Mouse (Mus musculus): Measurements from ENCODE around the gene Prrc2a. TPM values are rescaled to one million over a fixed set of nuclear protein-coding genes. Genes with fewer than 3 reads are reported as not detected.
"Not testable (repeated sequence)": the region's sequence is repeated elsewhere in the genome, so short reads cannot be mapped to it uniquely, and the experiment has no call there.

The Prrc2a gene
- polyA plus RNA-seq, 1 experiment from 2014 or later: 181 TPM

DNA sequence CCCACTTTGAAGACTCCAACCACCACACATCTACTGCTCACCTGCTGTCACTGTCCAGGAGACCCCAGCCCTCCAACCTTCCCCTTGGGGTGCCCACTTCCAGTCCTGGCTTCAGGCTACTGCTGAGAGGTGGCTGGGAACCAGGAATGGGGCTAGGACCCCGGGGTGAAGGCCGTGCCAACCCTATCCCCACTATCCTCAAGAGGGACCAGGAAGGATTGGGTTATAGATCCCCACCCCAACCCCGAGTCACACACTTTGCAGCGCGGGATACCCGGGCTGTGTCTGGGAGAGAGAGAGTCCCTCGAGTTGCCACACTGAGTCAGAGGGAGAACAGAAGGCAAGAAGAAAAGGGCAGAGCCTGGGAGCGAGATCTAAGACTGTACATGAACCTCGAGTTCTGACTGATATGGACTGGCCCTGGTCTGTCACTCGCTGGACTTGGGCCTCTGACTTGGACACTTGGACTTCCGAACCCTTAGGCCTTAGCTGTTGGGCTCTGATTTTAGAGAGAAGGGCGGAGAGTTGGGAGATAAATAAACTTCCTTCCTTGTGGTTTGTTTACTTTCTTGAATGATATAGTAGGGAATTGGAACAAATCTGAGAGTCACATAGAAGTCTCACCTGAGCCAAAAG is 40.3 kb downstream of the Prrc2a start:
- not testable (repeated sequence) for H3K27me3 ChIP-seq; H3K4me3 ChIP-seq; ATAC-seq (ENCODE audit: low FRiP score); H3K9ac ChIP-seq; H3K4me2 ChIP-seq; H3K9me3 ChIP-seq; H3K27ac ChIP-seq
- H3K4me1 ChIP-seq (replicated peaks): peaks cover 53% of the 10 kb centered on the region
- H3K36me3 ChIP-seq: peaks cover 23% of the 10 kb centered on the region
- 95% methylated on average over 12 of the region's 12 CpGs for WGBS

DNA sequence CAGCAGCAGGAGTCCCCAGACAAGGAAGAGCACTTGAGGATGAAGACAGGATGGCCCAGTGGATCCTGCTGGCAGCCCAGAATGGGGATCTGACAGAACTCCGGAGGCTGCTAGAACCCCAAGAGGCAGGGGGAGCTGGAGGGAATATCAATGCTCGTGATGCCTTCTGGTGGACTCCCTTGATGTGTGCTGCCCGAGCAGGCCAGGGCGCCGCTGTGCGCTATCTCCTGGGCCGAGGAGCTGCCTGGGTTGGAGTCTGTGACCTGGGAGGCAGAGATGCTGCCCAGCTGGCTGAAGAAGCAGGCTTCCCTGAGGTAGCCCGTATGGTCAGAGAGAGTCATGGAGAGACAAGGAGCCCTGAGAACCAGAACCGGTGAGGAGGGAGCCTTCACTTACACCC is 41.4 kb downstream of the Prrc2a start:
- not testable (repeated sequence) for H3K4me2 ChIP-seq; H3K27ac ChIP-seq; H3K9me3 ChIP-seq; ATAC-seq (ENCODE audit: low FRiP score); H3K4me3 ChIP-seq; H3K9ac ChIP-seq; H3K27me3 ChIP-seq
- Histone ChIP-seq H3K36me3 (peaks cover 33% of the 10 kb centered on the region), H3K4me1 (replicated peaks) (peaks cover 49% of the 10 kb centered on the region)
- WGBS: 94% methylated on average over 9 of the region's 9 CpGs

DNA sequence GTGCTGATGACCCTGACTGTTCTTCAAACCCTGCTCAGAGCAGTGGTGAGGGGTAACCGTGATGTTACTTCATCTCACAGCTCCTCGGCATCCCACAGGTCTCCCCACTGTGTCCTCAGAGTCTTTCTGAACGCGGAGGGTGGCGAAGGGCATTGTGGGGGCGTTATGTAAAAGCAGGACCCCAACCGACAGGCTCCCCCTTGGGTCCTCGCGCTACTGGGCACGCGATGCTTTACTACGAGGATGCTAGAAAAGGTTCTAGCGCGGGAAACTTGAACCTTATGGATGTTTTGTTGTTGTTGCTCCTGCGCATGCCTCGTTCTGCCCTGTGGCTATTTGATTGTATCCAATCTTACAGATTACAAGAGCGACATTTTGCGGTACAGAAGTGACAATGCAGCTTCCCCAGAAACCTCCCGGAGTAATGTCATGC is 42.8 kb downstream of the Prrc2a start, which contains the start of gene Csnk2b:
Csnk2b (minus strand) TSS at position 183 of the 433 bp plus-strand sequence.
- Histone ChIP-seq H3K9me3 (no peaks in the 10 kb centered on the region), H3K27ac (peak within 1 kb of the TSS; percentile 94), H3K4me3 (peak within 1 kb of the TSS; percentile 93), H3K4me1 (replicated peaks) (peaks cover 38% of the 10 kb centered on the region), H3K27me3 (no peaks in the 10 kb centered on the region), H3K36me3 (peaks cover 41% of the 10 kb centered on the region), H3K9ac (peak within 1 kb of the TSS; percentile 97), H3K4me2 (peak within 1 kb of the TSS; percentile 91)
- under 1% methylated on average over 19 of the region's 19 CpGs for WGBS
- peak; percentile 63 for ATAC-seq (ENCODE audit: low FRiP score)

DNA sequence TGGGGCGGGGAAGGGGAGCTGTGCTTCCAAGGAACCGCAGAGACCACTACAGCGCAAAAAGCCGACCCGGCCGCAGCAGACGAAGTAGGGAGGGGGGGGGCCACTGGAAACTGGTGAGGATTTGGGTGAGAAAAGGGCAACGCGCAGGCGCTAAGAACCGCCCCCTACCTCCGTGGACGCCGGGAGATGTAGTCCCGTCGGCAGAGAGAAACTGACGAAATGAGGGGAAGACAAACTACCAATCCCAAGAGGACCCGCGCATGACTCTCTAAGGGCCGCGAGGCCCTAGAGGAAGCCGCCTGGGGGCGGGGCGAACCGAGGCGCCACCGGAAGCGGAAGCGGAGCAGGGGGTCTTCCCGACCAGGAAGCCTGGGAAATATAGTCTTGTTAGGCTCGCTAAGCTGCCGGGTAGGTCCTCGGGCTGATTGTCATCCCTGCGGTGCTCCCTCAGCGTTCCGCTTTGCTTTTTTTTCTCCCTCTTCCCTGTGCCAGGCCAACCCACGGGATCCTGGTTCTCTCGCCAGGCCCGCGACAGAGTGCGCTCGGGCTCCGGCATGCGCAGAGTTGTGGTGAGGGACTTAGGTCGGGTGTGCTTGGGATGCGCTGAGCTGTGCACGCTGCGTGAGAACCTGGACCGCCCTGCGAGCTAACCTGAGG is 43.4 kb downstream of the Prrc2a start, which contains the start of gene Gpank1:
Gpank1 (plus strand) TSS at position 313 of the 657 bp plus-strand sequence.
- under 1% methylated on average over 50 of the region's 50 CpGs for WGBS
- no peaks in the 10 kb centered on the region for H3K9me3 ChIP-seq
- peaks cover 31% of the 10 kb centered on the region for H3K4me1 ChIP-seq (replicated peaks)
- peak within 1 kb of the TSS; percentile 91 for H3K4me2 ChIP-seq
- H3K9ac ChIP-seq: peak within 1 kb of the TSS; percentile 97
- H3K27me3 ChIP-seq: no peaks in the 10 kb centered on the region
- peaks cover 45% of the 10 kb centered on the region for H3K36me3 ChIP-seq
- peak within 1 kb of the TSS; percentile 94 for H3K27ac ChIP-seq
- peak; percentile 96 for ATAC-seq (ENCODE audit: low FRiP score)
- H3K4me3 ChIP-seq: peak within 1 kb of the TSS; percentile 93

DNA sequence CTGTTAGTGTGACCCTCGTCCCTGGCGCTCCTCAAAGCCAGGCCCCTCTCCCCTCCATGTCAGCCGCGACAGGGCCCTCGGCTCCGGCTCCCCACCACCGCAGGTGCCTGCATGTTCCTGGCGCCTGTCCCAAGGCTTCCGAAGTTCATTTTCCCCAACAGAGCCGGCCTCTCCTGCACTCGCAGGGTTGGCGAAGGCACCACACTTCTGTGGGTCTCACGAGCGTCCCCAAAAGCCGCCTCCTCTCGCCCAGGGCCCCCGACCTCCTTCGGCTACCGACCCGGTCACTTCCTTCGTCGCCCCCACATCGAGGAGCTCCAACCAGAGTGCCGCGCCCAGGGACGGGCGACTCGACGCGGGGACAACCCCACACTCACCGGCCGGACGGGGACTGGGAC is 44.0 kb downstream of the Prrc2a start:
- peak overlapping the region; percentile 76 for H3K27ac ChIP-seq
- WGBS: under 1% methylated on average over 33 of the region's 33 CpGs
- H3K9me3 ChIP-seq: no peaks in the 10 kb centered on the region
- H3K36me3 ChIP-seq: peaks cover 50% of the 10 kb centered on the region
- peak overlapping the region; percentile 93 for H3K4me3 ChIP-seq
- no peaks in the 10 kb centered on the region for H3K27me3 ChIP-seq
- H3K4me2 ChIP-seq: peak overlapping the region; percentile 91
- H3K4me1 ChIP-seq (replicated peaks): peaks cover 26% of the 10 kb centered on the region
- H3K9ac ChIP-seq: peak overlapping the region; percentile 97
- ATAC-seq (ENCODE audit: low FRiP score): no peak; the same call in 1 of the 2 replicates

DNA sequence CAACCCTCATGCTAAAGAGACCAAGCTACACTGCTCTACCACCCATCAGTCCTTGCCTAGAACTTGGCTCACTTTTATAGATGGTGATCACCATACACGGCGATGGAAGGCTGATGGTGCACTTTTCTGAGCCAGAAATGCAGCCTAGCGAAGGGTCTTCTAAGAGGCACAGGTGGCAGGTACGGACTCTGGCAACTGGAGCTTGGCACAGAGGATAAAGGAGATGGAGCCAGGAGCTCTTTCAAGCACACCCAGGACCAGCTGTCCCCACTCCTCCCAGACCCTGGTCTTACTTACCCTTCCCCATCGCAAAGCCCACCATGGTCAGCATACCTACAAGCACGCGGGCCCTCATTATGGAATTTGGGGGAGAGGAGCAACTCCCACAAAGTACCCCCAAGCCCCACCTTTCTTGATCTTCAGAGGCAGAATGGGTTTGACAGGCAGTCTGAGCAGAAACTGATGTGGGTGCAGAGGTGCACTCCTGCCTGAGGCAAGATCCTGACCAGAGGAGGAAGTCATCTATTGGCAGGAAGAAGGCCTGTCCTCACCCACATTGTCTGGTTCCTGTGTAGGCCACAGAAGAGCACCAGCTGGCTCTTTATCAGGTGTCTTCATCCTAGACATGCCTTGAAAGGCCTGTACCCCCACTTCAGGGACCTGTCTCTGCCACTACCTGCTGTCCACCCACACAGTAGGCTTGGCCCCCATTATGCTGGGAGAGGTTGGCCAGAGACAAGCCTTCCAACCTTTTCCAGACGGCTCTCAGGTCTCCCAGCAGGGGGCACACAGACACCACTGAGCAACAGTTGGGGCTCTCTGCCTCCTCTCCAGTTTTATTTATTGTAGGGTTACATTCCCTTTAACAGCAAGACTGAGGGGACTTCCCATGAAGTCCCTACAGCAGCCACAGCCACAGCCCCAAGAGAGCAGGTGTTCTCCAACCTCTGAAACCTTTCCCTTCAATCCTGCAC is 49.4 kb downstream of the Prrc2a start, which contains the start of gene Ly6g5b:
Ly6g5b (minus strand) TSS at position 383 of the 974 bp plus-strand sequence.
- Histone ChIP-seq H3K9me3 (no peaks in the 10 kb centered on the region), H3K27me3 (no peaks in the 10 kb centered on the region), H3K36me3 (peaks cover 53% of the 10 kb centered on the region), H3K4me1 (replicated peaks) (peaks cover 9% of the 10 kb centered on the region), H3K9ac (no peak within 1 kb of the TSS), H3K27ac (no peak within 1 kb of the TSS), H3K4me3 (no peak within 1 kb of the TSS), H3K4me2 (no peak within 1 kb of the TSS)
- no peak for ATAC-seq (ENCODE audit: low FRiP score)
- WGBS: 84% methylated on average over 8 of the region's 8 CpGs

DNA sequence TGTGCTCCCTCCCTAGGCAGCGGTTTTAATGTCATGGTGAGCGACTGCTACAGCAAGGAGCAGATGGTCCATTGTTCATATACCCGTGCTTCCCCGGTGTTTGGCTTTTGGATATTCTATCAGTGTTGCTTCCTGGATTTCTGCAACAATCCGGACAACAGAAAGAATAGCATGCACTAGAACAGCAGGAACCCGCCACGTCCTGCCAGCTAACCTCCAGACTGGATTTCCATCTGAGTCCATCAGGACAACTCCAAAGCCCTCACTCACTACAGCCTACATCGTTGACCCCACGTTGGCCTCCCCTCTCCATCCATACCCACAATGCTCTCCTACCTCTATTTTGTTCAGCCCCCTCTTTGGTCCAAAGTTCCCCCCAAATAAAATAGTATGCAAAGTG is 52.9 kb downstream of the Prrc2a start:
- Histone ChIP-seq H3K4me2 (no peak overlapping the region), H3K27ac (no peak overlapping the region), H3K9ac (no peak overlapping the region), H3K9me3 (no peaks in the 10 kb centered on the region), H3K4me3 (no peak overlapping the region), H3K4me1 (replicated peaks) (no peaks in the 10 kb centered on the region), H3K27me3 (no peaks in the 10 kb centered on the region), H3K36me3 (peaks cover 28% of the 10 kb centered on the region)
- 79% methylated on average over 9 of the region's 9 CpGs for WGBS
- ATAC-seq (ENCODE audit: low FRiP score): no peak

DNA sequence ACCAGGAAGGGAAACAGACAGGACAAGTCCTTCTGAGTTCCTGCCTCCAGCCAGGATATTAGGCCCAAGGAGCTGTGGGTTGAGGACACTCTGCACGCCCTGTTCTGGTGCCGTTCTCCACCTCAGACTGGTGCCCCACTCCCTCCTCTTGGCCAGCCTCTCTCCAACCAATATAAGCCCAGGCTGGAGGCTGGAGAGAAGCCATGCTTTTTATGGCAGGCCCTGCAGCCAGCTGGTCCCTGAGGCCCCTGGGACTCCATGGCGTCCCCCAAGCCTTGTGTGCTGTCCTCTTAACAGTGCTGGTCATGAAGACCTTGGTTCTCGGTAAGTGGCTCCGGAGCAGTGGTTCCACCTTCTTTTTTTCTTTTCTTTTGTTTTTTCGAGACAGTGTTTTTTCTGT is 56.6 kb downstream of the Prrc2a start, which contains the start of gene Ly6g5c:
Ly6g5c (plus strand) TSS at position 183 of the 400 bp plus-strand sequence.
- no peaks in the 10 kb centered on the region for H3K27me3 ChIP-seq
- no peak within 1 kb of the TSS for H3K27ac ChIP-seq
- peaks cover 7% of the 10 kb centered on the region for H3K4me1 ChIP-seq (replicated peaks)
- no peak for ATAC-seq (ENCODE audit: low FRiP score)
- H3K4me2 ChIP-seq: no peak within 1 kb of the TSS
- no peaks in the 10 kb centered on the region for H3K9me3 ChIP-seq
- peaks cover 12% of the 10 kb centered on the region for H3K36me3 ChIP-seq
- no peak within 1 kb of the TSS for H3K9ac ChIP-seq
- 89% methylated on average over 6 of the region's 6 CpGs for WGBS
- H3K4me3 ChIP-seq: no peak within 1 kb of the TSS

DNA sequence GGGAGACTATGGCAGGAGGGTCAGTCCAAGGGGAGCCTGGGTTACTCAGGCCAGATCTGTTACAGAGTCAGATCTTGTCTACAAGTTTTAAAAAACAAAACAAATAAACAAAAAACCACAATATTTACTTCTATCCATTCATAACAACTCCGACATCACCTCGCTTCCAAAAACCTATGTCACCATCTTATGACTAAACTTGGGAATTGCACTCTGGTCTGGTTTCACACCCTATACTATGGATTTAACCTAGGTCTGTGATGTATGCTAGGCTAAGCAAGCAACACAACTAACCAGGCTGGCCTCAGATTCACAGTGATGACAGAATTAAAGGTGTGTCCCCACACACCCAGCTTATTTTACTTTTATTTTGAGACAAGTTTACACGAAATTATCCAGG is 58.2 kb downstream of the Prrc2a start:
- Histone ChIP-seq H3K4me1 (replicated peaks) (peaks cover 7% of the 10 kb centered on the region), H3K27me3 (no peaks in the 10 kb centered on the region), H3K9me3 (no peaks in the 10 kb centered on the region), H3K27ac (no peak overlapping the region), H3K36me3 (peaks cover 28% of the 10 kb centered on the region), H3K4me3 (no peak overlapping the region), H3K9ac (0 out of 2 replicates have a peak overlapping the region, but pooled peaks have one; percentile 65), H3K4me2 (no peak overlapping the region)
- ATAC-seq (ENCODE audit: low FRiP score): no peak
- WGBS: 72% methylated on average over 3 of the region's 3 CpGs

DNA sequence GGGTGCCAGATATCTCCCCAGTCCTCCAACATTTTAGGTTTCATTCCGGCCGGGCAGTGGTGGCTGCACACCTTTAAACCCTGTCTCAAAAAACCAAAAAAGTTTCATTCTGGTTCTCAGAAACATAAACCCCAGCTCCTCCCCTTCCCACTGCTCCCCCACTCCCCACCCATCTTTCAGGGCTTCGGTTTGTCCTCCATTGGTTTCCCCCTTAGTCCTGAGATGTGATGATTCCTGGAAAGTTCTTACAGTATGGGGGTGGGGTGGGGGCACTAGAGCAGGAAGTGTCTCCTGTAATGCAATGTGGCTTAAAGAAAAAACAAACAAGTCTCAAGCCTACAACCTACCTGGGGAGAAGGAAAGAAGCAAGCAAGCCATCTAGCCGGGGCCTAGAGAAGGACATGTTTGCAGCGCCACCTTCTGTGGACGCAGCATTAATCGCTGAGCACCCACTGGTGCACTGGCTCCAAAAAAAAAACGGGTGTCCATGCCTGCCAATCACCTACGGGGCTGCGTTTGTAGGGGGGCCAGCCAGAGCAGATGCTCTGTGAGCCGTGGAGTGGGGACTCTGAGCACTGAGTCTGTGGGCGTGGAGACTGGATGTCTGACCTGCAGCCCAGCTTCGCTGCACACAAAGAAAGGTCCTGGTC is 58.8 kb downstream of the Prrc2a start:
- Histone ChIP-seq H3K4me2 (peak overlapping the region; percentile 39; the same call in 1 of the 2 replicates), H3K27me3 (no peaks in the 10 kb centered on the region), H3K9me3 (no peaks in the 10 kb centered on the region), H3K27ac (no peak overlapping the region), H3K36me3 (peaks cover 35% of the 10 kb centered on the region), H3K4me1 (replicated peaks) (peaks cover 7% of the 10 kb centered on the region), H3K9ac (peak overlapping the region; percentile 65), H3K4me3 (peak overlapping the region; percentile 11; the same call in 1 of the 2 replicates)
- WGBS: 23% methylated on average over 13 of the region's 13 CpGs
- 0 out of 2 replicates have a peak, but pooled peaks have one; percentile 24 for ATAC-seq (ENCODE audit: low FRiP score)

DNA sequence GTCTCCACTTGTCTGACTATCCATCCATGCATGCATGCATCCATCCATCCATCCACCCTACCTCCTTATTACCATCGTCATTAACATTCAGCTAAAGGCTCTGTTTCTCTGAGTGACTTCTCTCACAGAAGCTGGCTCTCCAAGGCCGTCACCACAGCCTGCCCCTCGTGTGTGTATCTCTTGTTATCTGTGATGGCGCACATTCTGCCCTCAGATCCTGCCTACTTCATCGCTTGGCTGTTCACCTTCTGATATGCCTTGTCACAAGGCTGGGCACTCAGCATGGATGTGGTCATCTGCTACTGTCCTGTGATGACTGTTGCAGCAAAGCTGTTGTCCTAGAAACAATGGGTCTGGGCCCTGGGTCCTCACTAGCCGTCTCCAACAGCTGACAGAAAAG is 59.9 kb downstream of the Prrc2a start:
- Histone ChIP-seq H3K36me3 (peaks cover 46% of the 10 kb centered on the region), H3K27me3 (no peaks in the 10 kb centered on the region), H3K27ac (no peak overlapping the region), H3K4me3 (no peak overlapping the region), H3K4me1 (replicated peaks) (peaks cover 7% of the 10 kb centered on the region), H3K9ac (no peak overlapping the region), H3K9me3 (no peaks in the 10 kb centered on the region), H3K4me2 (no peak overlapping the region)
- ATAC-seq (ENCODE audit: low FRiP score): no peak
- 80% methylated on average over 6 of the region's 6 CpGs for WGBS
